Mouse (Mus musculus): ENCODE data around the gene Zfp180. TPM values are rescaled to one million over a fixed set of nuclear protein-coding genes. Genes with fewer than 3 reads are reported as not detected.
"Not testable (repeated sequence)": the region's sequence is repeated elsewhere in the genome, so short reads cannot be mapped to it uniquely, and the experiment has no call there.

The Zfp180 gene
- 10 to 100 TPM; 13.6 to 19.9 (median 17.2) TPM for polyA plus RNA-seq (2017; shearing (Covaris generic))

- ATAC-seq, result peak; percentile 92
Observed at GRCm38 (mm10) chr7:24081634-24082431, at the start of gene Zfp180. Gene Zfp180 (plus strand): TSS chr7:24081924.

- no peak for ATAC-seq
Observed at GRCm38 (mm10) chr7:24052660-24053304, 28.9 kb upstream of the Zfp180 start, which contains the start of gene Vmn1r183. Gene Vmn1r183 (plus strand): TSS chr7:24053254.

DNA sequence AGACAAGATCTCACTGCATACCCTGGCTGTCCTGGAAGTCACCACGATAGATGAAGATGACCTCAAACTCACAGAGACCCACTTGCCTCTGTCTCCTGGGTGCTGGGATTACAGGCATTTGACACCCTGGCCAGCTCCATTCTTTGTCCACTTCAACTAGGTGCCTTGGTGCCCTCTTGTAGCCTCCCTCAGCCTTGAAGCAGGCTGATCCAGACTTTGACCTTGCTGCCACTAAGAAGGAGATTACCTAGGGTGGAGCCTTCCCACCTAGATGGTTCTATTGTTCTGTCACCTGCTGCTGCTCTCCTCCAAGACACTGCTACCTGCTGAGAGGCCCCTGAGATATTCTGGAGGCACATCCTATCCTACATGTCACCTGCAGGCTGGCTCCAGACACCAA is 7.3 kb upstream of the Zfp180 start:
- not testable (repeated sequence) for ATAC-seq

- peak; percentile 11 for ATAC-seq
Observed at GRCm38 (mm10) chr7:24082457-24083235, 922 bp downstream of the Zfp180 start.

DNA sequence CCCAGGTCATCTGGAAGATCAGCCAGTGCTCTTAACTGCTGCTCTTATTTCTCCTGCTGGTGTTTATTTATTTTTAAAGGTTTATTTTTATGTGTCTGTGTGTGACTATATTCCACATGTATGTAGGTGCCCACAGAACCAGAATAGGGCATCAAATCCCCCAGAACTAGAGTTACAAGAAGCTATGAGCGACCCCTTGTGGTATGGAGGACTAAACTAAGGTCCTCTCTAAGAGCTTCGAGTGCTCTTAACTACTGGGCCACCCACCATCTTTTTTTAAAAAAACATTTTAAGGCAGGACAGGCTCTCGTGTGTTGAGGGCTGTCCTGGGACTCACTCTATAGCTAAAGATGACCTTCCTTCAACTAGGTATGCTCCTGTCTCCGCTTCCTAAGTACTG is 5.1 kb downstream of the Zfp180 start:
- ATAC-seq, result no peak

- no peak for ATAC-seq
Observed at GRCm38 (mm10) chr7:24087485-24088125, 5.9 kb downstream of the Zfp180 start.

DNA sequence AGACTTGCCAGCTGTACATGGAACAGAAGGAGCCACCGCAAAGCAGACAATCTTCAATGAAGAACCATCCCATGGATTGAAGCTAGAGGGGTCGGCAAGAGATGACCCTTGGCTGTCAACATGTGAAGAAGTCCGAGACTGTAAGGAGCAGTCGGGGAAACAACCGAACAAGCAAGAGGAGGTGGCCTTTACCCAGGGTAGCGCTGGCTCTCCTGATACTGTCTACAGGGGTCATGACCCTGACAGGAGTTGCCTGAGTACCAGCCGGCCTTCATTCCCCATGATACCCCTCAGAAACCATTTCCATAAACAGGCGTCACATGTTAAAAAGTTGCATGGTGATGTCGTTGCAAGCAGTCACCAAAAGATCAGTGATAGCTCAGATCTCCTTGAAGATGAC is 22.7 kb downstream of the Zfp180 start:
- ATAC-seq, result no peak

GRCm38 (mm10) chr7:24105144-24105703 is 23.5 kb downstream of the Zfp180 start:
- ATAC-seq, result no peak

GRCm38 (mm10) chr7:24110839-24111238 is 29.1 kb downstream of the Zfp180 start:
- no peak for ATAC-seq

DNA sequence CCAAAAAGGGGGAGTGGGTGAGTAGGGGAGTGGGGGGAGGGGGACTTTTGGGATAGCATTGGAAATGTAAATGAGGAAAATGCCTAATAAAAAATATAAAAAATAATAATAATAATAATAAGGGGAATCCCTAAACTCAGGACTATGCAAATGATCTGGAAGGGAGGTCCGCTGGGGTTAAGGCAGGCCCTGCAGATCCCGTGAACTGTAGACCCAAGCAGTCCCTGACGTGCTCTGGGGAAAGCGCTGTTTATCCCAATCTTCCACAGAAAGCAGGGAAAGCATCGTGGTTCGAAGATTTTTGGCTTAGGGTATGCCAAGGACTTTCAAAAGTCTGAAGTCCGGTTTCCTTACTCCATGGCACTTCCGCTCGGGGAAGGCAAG is 30.0 kb downstream of the Zfp180 start:
- ATAC-seq, result no peak

DNA sequence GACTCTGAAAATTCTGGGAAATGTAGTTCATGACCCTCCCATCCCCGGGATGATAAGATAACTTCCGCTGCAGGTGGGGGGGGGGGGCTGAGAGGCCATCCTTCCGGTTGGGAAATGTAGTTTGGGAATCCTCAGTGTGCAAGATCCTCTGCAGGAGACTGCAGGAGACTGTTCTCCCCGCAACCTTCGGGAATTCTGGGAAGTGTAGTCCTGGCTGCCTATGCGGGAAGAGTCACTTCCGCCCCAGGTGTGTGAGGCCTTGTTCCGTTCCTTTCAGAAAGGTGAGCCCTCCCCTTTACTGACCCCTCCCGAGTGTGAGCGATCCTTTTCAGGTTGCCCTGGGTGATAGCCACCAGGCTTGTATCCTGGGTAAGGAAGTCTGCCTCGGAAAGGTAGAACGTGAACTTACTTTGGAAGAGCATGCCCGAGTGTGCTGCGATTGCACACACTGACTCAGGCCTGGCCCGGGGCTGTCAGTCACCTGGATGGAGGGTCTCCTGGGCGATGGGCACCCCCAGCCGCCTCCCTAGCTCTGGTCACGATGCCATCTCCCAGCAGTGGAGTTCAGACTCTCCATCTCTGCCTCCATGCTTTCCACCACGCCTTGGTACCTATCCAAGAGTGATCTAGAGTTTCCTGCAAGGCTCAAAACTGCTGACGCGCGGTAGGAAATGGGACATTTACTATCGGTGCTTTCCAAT is 30.6 kb downstream of the Zfp180 start, which contains the start of gene Zfp112:
Gene Zfp112 (plus strand): TSS at position 159 of the 701 bp plus-strand sequence.
- no peak for ATAC-seq

- no peak for ATAC-seq
Observed at GRCm38 (mm10) chr7:24113001-24113400, 31.3 kb downstream of the Zfp180 start.

- ATAC-seq, result no peak
Observed at GRCm38 (mm10) chr7:24116655-24117054, 34.9 kb downstream of the Zfp180 start.

GRCm38 (mm10) chr7:24133425-24133995 is 51.8 kb downstream of the Zfp180 start:
- no peak for ATAC-seq

DNA sequence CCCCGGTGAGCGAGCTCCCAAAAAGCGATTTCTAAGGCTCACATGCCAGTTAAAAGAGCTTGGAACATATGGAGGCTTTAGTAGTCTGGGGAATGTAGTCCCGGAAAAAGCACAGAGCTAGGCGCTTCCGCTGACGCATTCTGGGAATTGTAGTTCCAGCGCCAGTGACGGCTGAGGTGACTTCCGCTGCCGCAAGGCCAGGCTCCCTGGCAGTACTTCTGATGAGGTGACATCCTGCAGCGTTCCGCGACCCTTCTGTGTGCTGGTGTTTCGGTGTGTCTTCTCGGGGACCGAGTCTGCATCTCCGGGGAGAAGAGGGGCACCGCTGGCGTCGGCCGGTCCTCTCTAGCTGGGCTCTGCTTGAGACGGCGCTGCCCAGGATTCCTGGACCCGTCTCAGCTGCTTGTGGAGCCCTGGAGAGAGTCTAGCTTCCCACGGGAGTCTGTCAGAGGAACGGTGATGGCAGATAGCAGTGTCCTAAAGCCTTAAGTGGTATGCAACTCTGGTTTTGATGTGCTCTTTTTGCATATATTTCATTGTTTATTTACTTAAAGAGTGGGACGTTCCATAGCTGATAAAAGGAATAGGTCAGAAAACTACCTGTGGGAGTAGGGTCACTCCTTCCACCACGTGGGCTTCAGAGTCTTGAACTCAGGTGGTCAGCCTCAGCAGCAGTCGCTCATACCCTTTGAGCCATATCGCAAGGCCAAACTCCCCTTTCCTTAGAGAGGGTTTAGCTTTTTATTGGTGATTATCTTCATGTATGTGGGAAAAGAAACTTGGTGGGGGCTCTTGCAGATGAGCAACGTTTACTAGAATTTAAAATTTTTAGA is 52.5 kb downstream of the Zfp180 start, which contains the start of gene Zfp235:
Gene Zfp235 (plus strand): TSS at position 174 of the 833 bp plus-strand sequence.
- ATAC-seq, result peak; percentile 99

GRCm38 (mm10) chr7:24142566-24142965 is 60.8 kb downstream of the Zfp180 start:
- no peak for ATAC-seq

GRCm38 (mm10) chr7:24153272-24153671 is 71.5 kb downstream of the Zfp180 start:
- ATAC-seq, result no peak

Measured in inflammation-experienced regulatory T-cells, adult 6 months (primary cell).